Mouse (Mus musculus): ENCODE data around the gene Fbxl15.

Fbxl15 gene

DNA sequence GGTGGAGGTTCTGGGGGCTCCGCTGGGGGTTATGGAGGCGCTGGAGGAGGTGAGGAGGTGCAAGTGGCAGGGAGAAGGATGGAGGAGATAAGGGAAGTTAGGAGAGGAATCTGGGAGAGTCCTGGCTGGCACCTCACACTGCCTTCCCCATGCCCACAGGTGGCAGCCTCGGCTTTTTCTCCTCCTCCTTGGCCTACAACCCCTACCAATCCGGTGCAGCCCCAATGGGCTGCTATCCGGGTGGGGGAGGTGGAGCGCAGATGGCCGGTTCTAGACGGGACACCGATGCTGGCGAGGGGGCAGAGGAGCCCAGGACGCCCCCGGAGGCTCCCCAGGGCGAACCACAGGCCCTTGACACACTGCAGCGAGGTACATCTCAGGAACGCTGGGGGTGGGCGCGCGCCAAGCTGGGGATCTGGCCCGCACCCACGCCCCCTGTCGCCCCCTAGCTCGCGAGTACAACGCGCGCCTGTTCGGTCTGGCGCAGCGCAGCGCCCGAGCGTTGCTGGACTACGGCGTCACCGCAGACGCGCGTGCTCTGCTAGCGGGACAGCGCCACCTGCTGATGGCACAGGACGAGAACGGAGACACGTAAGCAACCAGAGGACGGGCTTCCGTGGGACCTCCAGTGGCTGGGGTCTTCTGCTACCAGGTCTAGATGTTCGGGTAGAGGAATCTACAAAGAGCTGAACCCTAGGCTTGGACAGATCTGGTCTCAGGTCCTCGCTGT lies 19.1 kb upstream of the Fbxl15 start:
- peak; percentile 84 for DNase-seq (ENCODE audit: low read depth, low spot score)

- no peak for DNase-seq (ENCODE audit: low read depth, low spot score)
Measured at GRCm38 (mm10) chr19:46309651-46310305, 18.2 kb upstream of the Fbxl15 start.

- no peak for DNase-seq (ENCODE audit: low read depth, low spot score)
Measured at GRCm38 (mm10) chr19:46310312-46310865, 17.6 kb upstream of the Fbxl15 start.

GRCm38 (mm10) chr19:46311341-46311740 lies 16.6 kb upstream of the Fbxl15 start:
- DNase-seq (ENCODE audit: low read depth, low spot score): no peak

DNA sequence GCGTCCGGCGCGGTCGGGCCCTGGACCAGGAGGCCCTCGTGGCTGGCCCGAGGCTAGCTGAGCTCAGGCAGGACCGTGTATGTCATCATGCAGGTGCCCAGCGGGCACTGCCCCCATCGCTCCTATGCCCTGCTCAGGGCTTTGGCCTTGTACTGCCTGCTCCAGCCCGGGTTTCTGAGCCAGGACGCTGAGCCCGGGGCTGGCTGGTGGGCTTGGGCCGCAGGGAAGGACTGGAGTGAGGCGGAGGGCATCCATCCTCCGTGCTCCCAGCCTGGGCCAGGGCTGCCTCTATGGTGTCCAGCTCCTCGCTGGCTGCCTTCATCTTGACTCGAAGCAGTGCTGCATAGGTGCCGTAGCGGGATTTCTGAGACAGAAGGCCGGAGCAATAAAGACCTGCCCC lies 15.4 kb upstream of the Fbxl15 start:
- no peak for DNase-seq (ENCODE audit: low read depth, low spot score)

GRCm38 (mm10) chr19:46313116-46313515 lies 14.9 kb upstream of the Fbxl15 start:
- DNase-seq (ENCODE audit: low read depth, low spot score): no peak

- DNase-seq (ENCODE audit: low read depth, low spot score): no peak
Measured at GRCm38 (mm10) chr19:46313591-46313990, 14.4 kb upstream of the Fbxl15 start.

DNA sequence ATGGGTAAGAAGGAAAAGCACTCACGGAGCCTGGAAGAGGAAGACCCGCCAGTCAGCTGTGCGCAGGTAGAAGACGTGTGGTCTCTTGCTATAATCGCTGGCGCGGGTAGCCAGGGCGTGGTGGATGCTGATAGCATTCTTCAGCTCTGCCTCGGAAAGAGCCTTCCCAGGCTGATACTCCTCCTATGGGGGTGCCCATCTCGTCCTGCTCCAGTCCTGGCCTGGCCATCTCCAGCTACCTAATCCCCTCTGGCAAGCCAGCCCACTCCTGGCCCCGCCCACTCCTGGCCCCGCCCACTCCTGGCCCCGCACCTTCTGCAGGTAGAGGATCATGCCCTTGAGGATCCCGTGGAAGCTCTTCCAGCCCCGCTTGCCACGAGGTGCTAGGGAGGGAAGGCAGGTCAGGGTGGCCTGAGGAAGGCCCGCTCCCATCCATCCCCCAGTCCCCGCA lies 13.8 kb upstream of the Fbxl15 start:
- no peak for DNase-seq (ENCODE audit: low read depth, low spot score)

DNA sequence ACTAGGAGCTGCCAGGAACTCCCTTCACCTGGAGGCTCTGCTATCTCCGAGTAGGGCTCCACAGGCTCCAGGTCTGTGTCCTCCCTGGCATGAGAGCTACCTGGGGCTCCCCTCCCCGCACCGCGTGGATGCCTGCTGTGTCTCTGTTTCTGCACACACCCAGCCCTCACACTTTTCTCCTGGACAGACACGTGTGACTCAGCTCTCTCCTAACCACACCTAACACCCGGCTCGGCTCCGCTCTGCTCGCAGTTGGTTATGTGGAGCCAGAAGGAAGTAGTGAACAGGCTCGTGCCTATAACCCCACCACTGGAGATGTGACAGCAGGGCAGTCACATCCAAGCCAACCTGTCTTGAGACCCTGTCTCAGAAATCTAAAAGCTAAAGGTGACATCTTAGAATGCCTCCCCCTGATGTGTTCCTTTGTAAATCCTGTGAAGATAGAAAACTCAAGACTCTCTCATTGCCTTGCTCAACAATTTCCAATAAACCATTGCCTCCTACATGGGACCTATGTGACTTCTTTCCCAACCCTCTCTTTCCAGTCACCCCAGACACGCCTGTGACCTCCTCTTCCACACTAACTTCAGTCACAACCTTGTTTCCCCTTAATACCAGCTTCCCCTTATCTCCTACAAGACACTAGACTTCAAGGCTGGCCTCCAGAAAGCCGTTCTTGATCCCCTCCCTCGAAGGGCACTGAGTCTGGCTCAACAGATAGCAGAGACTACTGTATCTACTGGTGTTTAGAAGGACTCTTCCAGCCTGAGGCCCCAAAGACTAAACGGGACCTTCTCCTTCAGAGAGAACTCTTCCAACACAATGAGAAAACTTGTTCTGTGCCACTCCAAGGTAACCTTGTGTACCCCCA lies 12.9 kb upstream of the Fbxl15 start:
- DNase-seq (ENCODE audit: low read depth, low spot score): no peak

DNA sequence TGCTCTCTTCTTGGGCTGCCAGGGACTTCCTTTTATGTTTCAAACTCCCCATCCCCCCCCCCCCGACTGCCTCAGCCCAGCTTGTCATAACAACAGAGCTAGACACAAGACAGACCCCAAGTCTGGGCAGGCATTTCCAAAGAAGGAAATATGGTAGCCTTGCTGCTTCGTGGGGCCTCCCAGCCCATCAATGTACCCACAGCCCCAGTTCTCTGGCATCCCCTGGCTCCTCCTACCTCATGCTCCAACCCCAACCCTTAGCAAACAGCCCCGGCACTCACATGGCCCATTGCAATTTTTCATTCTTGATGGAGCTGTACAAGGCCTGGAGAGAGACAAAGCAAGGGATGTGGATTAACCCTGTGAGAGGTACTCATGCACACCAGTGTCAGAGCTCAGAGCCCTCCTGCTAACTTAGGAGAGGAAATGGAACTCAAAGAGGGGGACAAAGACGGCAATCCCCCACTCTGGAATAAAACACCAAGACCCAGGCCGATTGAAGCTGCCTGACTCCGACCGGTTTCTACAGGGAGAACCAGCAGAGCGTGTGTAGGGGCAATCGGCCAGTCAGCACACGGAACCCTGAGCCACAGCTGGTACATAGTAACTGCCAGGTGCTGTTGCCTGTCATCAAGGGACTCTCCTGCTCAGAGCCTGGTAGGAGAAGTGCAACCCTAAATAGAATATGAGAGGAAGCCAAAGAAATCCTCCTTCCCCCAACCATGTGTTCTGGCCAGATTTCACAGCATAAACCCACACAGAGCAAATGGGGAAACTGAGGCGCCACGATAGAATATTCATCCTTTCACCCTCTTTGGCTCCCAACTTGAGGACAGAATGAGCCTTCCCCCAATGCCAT lies 12.0 kb upstream of the Fbxl15 start:
- no peak for DNase-seq (ENCODE audit: low read depth, low spot score)

- no peak for DNase-seq (ENCODE audit: low read depth, low spot score)
Measured at GRCm38 (mm10) chr19:46316846-46317545, 11.0 kb upstream of the Fbxl15 start.

GRCm38 (mm10) chr19:46317546-46317885 lies 10.5 kb upstream of the Fbxl15 start:
- DNase-seq (ENCODE audit: low read depth, low spot score): no peak

DNA sequence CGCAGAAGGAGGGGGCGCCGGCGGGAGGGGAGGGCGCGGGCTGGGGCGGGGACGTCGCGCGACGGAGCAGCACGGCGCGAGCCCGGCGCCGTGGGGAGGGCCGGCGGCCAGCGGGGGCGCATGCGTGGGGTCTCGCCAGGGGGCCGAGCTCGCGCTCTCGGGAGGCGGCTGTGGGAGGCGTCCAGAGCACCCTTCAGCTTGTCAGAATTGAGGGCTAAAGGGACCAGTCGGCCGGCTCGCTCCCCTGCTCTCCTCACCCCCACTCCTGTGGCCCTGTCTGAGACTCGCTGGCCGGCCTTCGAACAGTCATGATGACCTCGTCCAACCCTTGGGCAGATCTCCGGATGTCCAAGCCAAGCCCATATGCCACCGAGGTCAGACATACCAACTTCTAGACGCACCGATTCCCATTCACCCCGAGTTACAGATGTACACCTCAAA lies 9.9 kb upstream of the Fbxl15 start:
- no peak for DNase-seq (ENCODE audit: low read depth, low spot score)

- DNase-seq (ENCODE audit: low read depth, low spot score): no peak
Measured at GRCm38 (mm10) chr19:46318586-46319378, 9.2 kb upstream of the Fbxl15 start.

GRCm38 (mm10) chr19:46320076-46320785 lies 7.8 kb upstream of the Fbxl15 start:
- no peak for DNase-seq (ENCODE audit: low read depth, low spot score)

- DNase-seq (ENCODE audit: low read depth, low spot score): no peak
Measured at GRCm38 (mm10) chr19:46321101-46321943, 6.7 kb upstream of the Fbxl15 start.

GRCm38 (mm10) chr19:46322144-46322995 lies 5.6 kb upstream of the Fbxl15 start:
- no peak for DNase-seq (ENCODE audit: low read depth, low spot score)

Measured in WW6 (cell line).